Mouse (Mus musculus): ENCODE results near the gene 2610528A11Rik. TPM values are rescaled to one million over a fixed set of nuclear protein-coding genes. Genes with fewer than 3 reads are reported as not detected.
"Not testable (repeated sequence)": the region's sequence is repeated elsewhere in the genome, so short reads cannot be mapped to it uniquely, and the experiment has no call there.

2610528A11Rik gene
- polyA plus RNA-seq (2012; ENCODE audit: insufficient read depth, insufficient read length, low replicate concordance, missing spikeins) = not detected in 2 replicates

GRCm38 (mm10) chr14:37113922-37114321 is at the start of gene 2610528A11Rik:
Gene 2610528A11Rik, minus strand, starts transcription at chr14:37114022.
- Histone ChIP-seq H3K4me3 (ENCODE audit: insufficient read depth, low read depth, low read length) (no peak within 1 kb of the TSS), H3K4me1 (ENCODE audit: control insufficient read depth, insufficient read depth, low read length) (no peaks in the 10 kb centered on the region), H3K27ac (ENCODE audit: insufficient read depth, low read depth, low read length) (no peak within 1 kb of the TSS)
- TF ChIP-seq CTCF (IDR thresholded peaks at IDR 0.05; ENCODE audit: insufficient read depth, low read depth, low read length) (no peak), POLR2A (IDR thresholded peaks at IDR 0.05; ENCODE audit: insufficient read depth, low read depth, low read length) (no peak)
- WGBS = 72% methylated on average over 3 of the region's 3 CpGs

GRCm38 (mm10) chr14:37163277-37163956 is 49.6 kb upstream of the 2610528A11Rik start:
- WGBS = 87% methylated on average over 4 of the region's 4 CpGs
- H3K27ac ChIP-seq (ENCODE audit: insufficient read depth, low read depth, low read length) = no peak overlapping the region
- no peaks in the 10 kb centered on the region for H3K4me1 ChIP-seq (ENCODE audit: control insufficient read depth, insufficient read depth, low read length)
- no peak overlapping the region for H3K4me3 ChIP-seq (ENCODE audit: insufficient read depth, low read depth, low read length)
- TF ChIP-seq CTCF (IDR thresholded peaks at IDR 0.05; ENCODE audit: insufficient read depth, low read depth, low read length) = no peak
- no peak for TF ChIP-seq POLR2A (IDR thresholded peaks at IDR 0.05; ENCODE audit: insufficient read depth, low read depth, low read length)

- Histone ChIP-seq H3K4me1 (ENCODE audit: control insufficient read depth, insufficient read depth, low read length) (no peaks in the 10 kb centered on the region), H3K4me3 (ENCODE audit: insufficient read depth, low read depth, low read length) (no peak overlapping the region), H3K27ac (ENCODE audit: insufficient read depth, low read depth, low read length) (no peak overlapping the region)
- 93% methylated on average over 1 of the region's 1 CpGs for WGBS
- TF ChIP-seq CTCF (IDR thresholded peaks at IDR 0.05; ENCODE audit: insufficient read depth, low read depth, low read length) (no peak), POLR2A (IDR thresholded peaks at IDR 0.05; ENCODE audit: insufficient read depth, low read depth, low read length) (no peak)
These were observed 40.6 kb upstream of the 2610528A11Rik start for GRCm38 (mm10) chr14:37154391-37154790.

GRCm38 (mm10) chr14:37139051-37139710 is 25.4 kb upstream of the 2610528A11Rik start:
- Histone ChIP-seq H3K27ac (ENCODE audit: insufficient read depth, low read depth, low read length) (no peak overlapping the region), H3K4me3 (ENCODE audit: insufficient read depth, low read depth, low read length) (no peak overlapping the region), H3K4me1 (ENCODE audit: control insufficient read depth, insufficient read depth, low read length) (no peaks in the 10 kb centered on the region)
- no peak for TF ChIP-seq CTCF (IDR thresholded peaks at IDR 0.05; ENCODE audit: insufficient read depth, low read depth, low read length)
- WGBS = 47% methylated on average over 8 of the region's 8 CpGs

- not testable (repeated sequence) for H3K4me1 ChIP-seq (ENCODE audit: control insufficient read depth, insufficient read depth, low read length); H3K4me3 ChIP-seq (ENCODE audit: insufficient read depth, low read depth, low read length); H3K27ac ChIP-seq (ENCODE audit: insufficient read depth, low read depth, low read length)
- 75% methylated on average over 3 of the region's 3 CpGs for WGBS
These were observed 23.8 kb upstream of the 2610528A11Rik start for GRCm38 (mm10) chr14:37137596-37137995.

GRCm38 (mm10) chr14:37136110-37136509 is 22.3 kb upstream of the 2610528A11Rik start:
- Histone ChIP-seq H3K4me1 (ENCODE audit: control insufficient read depth, insufficient read depth, low read length) (no peaks in the 10 kb centered on the region), H3K27ac (ENCODE audit: insufficient read depth, low read depth, low read length) (no peak overlapping the region), H3K4me3 (ENCODE audit: insufficient read depth, low read depth, low read length) (no peak overlapping the region)
- WGBS = 71% methylated on average over 4 of the region's 4 CpGs
- TF ChIP-seq POLR2A (IDR thresholded peaks at IDR 0.05; ENCODE audit: insufficient read depth, low read depth, low read length) (no peak), CTCF (IDR thresholded peaks at IDR 0.05; ENCODE audit: insufficient read depth, low read depth, low read length) (no peak)

GRCm38 (mm10) chr14:37135671-37136070 is 21.8 kb upstream of the 2610528A11Rik start:
- WGBS = under 1% methylated on average over 10 of the region's 10 CpGs
- H3K4me1 ChIP-seq (ENCODE audit: control insufficient read depth, insufficient read depth, low read length) = no peaks in the 10 kb centered on the region
- peak overlapping the region; percentile 72 for H3K4me3 ChIP-seq (ENCODE audit: insufficient read depth, low read depth, low read length)
- TF ChIP-seq POLR2A (IDR thresholded peaks at IDR 0.05; ENCODE audit: insufficient read depth, low read depth, low read length) (no peak), CTCF (IDR thresholded peaks at IDR 0.05; ENCODE audit: insufficient read depth, low read depth, low read length) (no peak)
- H3K27ac ChIP-seq (ENCODE audit: insufficient read depth, low read depth, low read length) = peak overlapping the region; percentile 54; the same call in 1 of the 2 replicates

- peak within 1 kb of the TSS; percentile 72 for H3K4me3 ChIP-seq (ENCODE audit: insufficient read depth, low read depth, low read length)
- TF ChIP-seq CTCF (IDR thresholded peaks at IDR 0.05; ENCODE audit: insufficient read depth, low read depth, low read length) (no peak), POLR2A (IDR thresholded peaks at IDR 0.05; ENCODE audit: insufficient read depth, low read depth, low read length) (peak; percentile 75)
- no peaks in the 10 kb centered on the region for H3K4me1 ChIP-seq (ENCODE audit: control insufficient read depth, insufficient read depth, low read length)
- peak within 1 kb of the TSS; percentile 54 for H3K27ac ChIP-seq (ENCODE audit: insufficient read depth, low read depth, low read length)
- under 1% methylated on average over 38 of the region's 38 CpGs for WGBS
These were observed 21.3 kb upstream of the 2610528A11Rik start, which contains the start of gene Ghitm for GRCm38 (mm10) chr14:37135127-37135593. Gene Ghitm, minus strand, starts transcription at chr14:37135272.
